20 mouse cellular contexts compared by ENCODE assay signal in the genomic region with DNA sequence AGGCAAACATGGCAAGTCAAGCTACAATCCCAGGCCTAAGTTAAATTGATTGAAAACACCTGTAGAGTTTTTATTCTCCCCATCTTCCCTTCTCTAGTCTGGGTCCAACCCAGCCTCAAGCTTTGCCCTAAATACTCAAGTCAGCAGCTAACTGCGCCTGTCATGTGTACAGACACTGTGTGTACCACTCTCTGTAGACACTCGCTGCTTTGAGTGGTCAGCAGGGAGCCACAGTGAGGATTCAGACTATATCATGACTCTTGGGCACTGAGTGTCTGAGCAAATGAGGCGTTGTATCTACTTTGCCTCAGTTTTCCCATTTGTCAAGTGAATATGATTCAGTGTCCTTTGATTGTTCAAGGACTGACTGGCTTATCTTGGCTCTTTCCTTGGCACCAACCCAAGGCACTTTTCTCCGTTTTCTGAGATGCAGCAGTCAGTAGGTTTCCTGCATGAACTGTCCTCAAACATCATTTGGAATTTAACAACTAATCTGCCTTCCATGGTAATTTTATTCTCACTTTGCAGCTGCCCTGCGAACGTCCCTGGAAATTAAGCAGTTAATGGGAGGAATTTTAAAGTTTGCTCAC. TPM values are rescaled to one million over a fixed set of nuclear protein-coding genes. Genes with fewer than 3 reads are reported as not detected.
"Had no signal": no experiment of that assay in that cellular context is flagged by ENCODE, and none has a peak within 500 bp of the region (broad histone marks: within the 10 kb centered on the region; RNA-seq: fewer than 3 reads in every experiment).

No protein-coding gene starts in this region.

- H3K9me3 ChIP-seq: limb, embryonic 12.5 days; liver, embryonic 13.5 days; midbrain, embryonic 15.5 days had no signal

- H3K27me3 ChIP-seq: limb, embryonic 12.5 days; liver, embryonic 13.5 days; midbrain, embryonic 15.5 days; neural tube, embryonic 13.5 days had no signal

- H3K4me2 ChIP-seq: limb, embryonic 12.5 days; liver, embryonic 13.5 days; midbrain, embryonic 15.5 days; neural tube, embryonic 13.5 days had no signal

- H3K9ac ChIP-seq: limb, embryonic 12.5 days; liver, embryonic 13.5 days; liver, postnatal 0 days; midbrain, embryonic 15.5 days; neural tube, embryonic 13.5 days had no signal

- H3K36me3 ChIP-seq: limb, embryonic 12.5 days; liver, embryonic 13.5 days; midbrain, embryonic 15.5 days had no signal

- H3K4me3 ChIP-seq: limb, embryonic 12.5 days; liver, embryonic 13.5 days; midbrain, embryonic 15.5 days; neural tube, embryonic 13.5 days had no signal

- H3K27ac ChIP-seq: limb, embryonic 12.5 days; liver, embryonic 13.5 days; midbrain, embryonic 15.5 days; neural tube, embryonic 13.5 days had no signal

- ATAC-seq: liver, postnatal 0 days; midbrain, embryonic 15.5 days had no signal

- DNase-seq: kidney, adult 8-10 months; kidney, postnatal 25 days; layer of hippocampus, postnatal 36 days; liver; liver, embryonic 13.5 days; liver, postnatal 0 days; retina, postnatal 1 day; right cerebral cortex, postnatal 4 days; spleen, adult 18-20 months; thymus, adult 18-20 months; thymus, postnatal 36 days had no signal

RNA-seq across cellular contexts. Expression of gene Gm17571, which starts 13.0 kb away (rescaled TPM):
- total RNA-seq: layer of hippocampus, postnatal 36 days; left cerebral cortex, adult 8-10 months; left cerebral cortex, postnatal 36 days; megakaryocyte progenitor cell, adult 5-6 weeks had no signal
- polyA plus RNA-seq: kidney, embryonic 16.5 days; limb, embryonic 12.5 days; liver, embryonic 13.5 days; liver, postnatal 0 days; lung, embryonic 16.5 days; midbrain, embryonic 15.5 days; neural tube, embryonic 13.5 days; stomach, embryonic 14.5 days had no signal
